Mouse (Mus musculus) hematopoietic stem cell, adult 5-6 weeks (primary cell): ENCODE data around the gene Gabbr2. TPM values are rescaled to one million over a fixed set of nuclear protein-coding genes. Genes with fewer than 3 reads are reported as not detected.
A peak's percentile ranks its signal among the peaks of the same experiment; 100 is the strongest.

ENCODE experiments used
- ATAC-seq, 2 experiments: fragments of 125-278 bp in 1 of 2; replicated peaks in 1 of 2; 2 replicates each; pipeline ENCODE4 v1.8.0; 2016 to 2017; ENCODE audit warnings: inconsistent platforms in 2 of 2, mild to moderate bottlenecking in 2 of 2, moderate number of reproducible peaks in 2 of 2, low read depth in 1 of 2, moderate TSS enrichment in 1 of 2; ENCODE audit not compliant: low FRiP score in 2 of 2, poor library complexity in 2 of 2, severe bottlenecking in 2 of 2, insufficient read depth in 1 of 2, low TSS enrichment in 1 of 2
- total RNA-seq: library from RNA; stranded (forward); fragments of 172-1452, 232-1000 nt; gene quantifications from 2 replicates; pipeline ENCODE4 v1.2.3, GENCODE M21; 2017

The Gabbr2 gene
- total RNA-seq, 1 experiment from 2014 or later, result 0.25 TPM

- ATAC-seq, result no peak
Measured at GRCm38 (mm10) chr4:46688213-46688832, 303.4 kb downstream of the Gabbr2 start.

- no peak for ATAC-seq
Measured at GRCm38 (mm10) chr4:46684160-46684559, 307.5 kb downstream of the Gabbr2 start.

GRCm38 (mm10) chr4:46676646-46677045 is 315.0 kb downstream of the Gabbr2 start:
- no peak for ATAC-seq

- peak; percentile 46 to 55; a peak in 3 of 4 replicates for ATAC-seq
Measured at GRCm38 (mm10) chr4:46675992-46676391, 315.7 kb downstream of the Gabbr2 start.

- peak; percentile 37 to 68; a peak in 3 of 4 replicates for ATAC-seq
Measured at GRCm38 (mm10) chr4:46675272-46675785, 316.3 kb downstream of the Gabbr2 start.

- ATAC-seq, result peak; percentile 75 to 81
Measured at GRCm38 (mm10) chr4:46668620-46669019, 323.1 kb downstream of the Gabbr2 start.

- no peak for ATAC-seq
Measured at GRCm38 (mm10) chr4:46666420-46666819, 325.3 kb downstream of the Gabbr2 start.

GRCm38 (mm10) chr4:46665371-46665774 is 326.3 kb downstream of the Gabbr2 start:
- 0 out of 4 replicates have a peak, but pooled peaks of 1 of the 2 experiments have one; percentile 12 for ATAC-seq

GRCm38 (mm10) chr4:46664123-46665009 is 327.3 kb downstream of the Gabbr2 start:
- peak; percentile 47 to 60 for ATAC-seq

- ATAC-seq, result no peak
Measured at GRCm38 (mm10) chr4:46661433-46661832, 330.2 kb downstream of the Gabbr2 start.

- ATAC-seq, result no peak
Measured at GRCm38 (mm10) chr4:46658946-46659345, 332.7 kb downstream of the Gabbr2 start.

GRCm38 (mm10) chr4:46657116-46657515 is 334.6 kb downstream of the Gabbr2 start:
- ATAC-seq, result peak; percentile 42 to 71; a peak in 2 of 4 replicates

GRCm38 (mm10) chr4:46655956-46656355 is 335.7 kb downstream of the Gabbr2 start:
- no peak for ATAC-seq

GRCm38 (mm10) chr4:46655298-46655697 is 336.4 kb downstream of the Gabbr2 start:
- ATAC-seq, result no peak

- ATAC-seq, result peak; percentile 93 to 98
Measured at GRCm38 (mm10) chr4:46650086-46650753, 341.5 kb downstream of the Gabbr2 start, which contains the start of gene Tbc1d2. Gene Tbc1d2 (minus strand): TSS chr4:46650209.

GRCm38 (mm10) chr4:46649161-46649560 is 342.5 kb downstream of the Gabbr2 start:
- no peak for ATAC-seq

GRCm38 (mm10) chr4:46643676-46644112 is 348.0 kb downstream of the Gabbr2 start:
- no peak for ATAC-seq
